Mouse (Mus musculus) thymus, postnatal 4 days (tissue): ENCODE data around the gene Sbf2.

Source experiments
- DNase-seq: peaks from one replicate; pipeline ENCODE4 v3.0.0; 2021

Gene Sbf2

GRCm38 (mm10) chr7:110302886-110303285 is 311.8 kb downstream of the Sbf2 start:
- DNase-seq: no peak

- no peak for DNase-seq
These were observed 315.8 kb downstream of the Sbf2 start for GRCm38 (mm10) chr7:110298739-110299410.

- no peak for DNase-seq
These were observed 316.6 kb downstream of the Sbf2 start for GRCm38 (mm10) chr7:110298090-110298489.

- DNase-seq: no peak
These were observed 317.1 kb downstream of the Sbf2 start for GRCm38 (mm10) chr7:110297611-110298010.

- no peak for DNase-seq
These were observed 317.7 kb downstream of the Sbf2 start for GRCm38 (mm10) chr7:110296889-110297603.

GRCm38 (mm10) chr7:110289647-110290046 is 325.1 kb downstream of the Sbf2 start:
- DNase-seq: no peak

DNA sequence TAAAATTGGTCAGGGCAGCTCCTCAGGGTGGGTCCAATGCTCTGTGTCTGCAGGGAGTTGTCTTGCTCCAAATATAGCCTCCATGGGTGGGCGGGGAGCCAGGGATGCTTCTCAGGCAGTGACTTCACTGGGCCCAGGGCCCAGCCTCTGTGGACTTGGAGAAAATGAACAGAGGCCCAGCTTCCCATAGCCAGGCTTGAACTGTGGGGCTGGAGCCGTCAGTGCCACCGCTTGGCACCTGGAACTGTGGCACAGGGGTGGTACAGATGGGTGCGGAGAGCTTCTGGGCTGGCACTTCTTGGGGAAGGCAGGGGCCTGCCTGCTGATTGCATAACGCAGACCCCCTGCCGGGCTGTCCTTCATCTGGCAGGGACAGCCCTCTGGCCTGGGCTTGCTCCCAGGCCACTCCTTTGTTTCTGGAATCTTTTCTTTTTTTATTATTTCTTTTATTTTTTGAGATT is 326.0 kb downstream of the Sbf2 start:
- DNase-seq: no peak

GRCm38 (mm10) chr7:110288191-110288604 is 326.5 kb downstream of the Sbf2 start:
- DNase-seq: no peak

DNA sequence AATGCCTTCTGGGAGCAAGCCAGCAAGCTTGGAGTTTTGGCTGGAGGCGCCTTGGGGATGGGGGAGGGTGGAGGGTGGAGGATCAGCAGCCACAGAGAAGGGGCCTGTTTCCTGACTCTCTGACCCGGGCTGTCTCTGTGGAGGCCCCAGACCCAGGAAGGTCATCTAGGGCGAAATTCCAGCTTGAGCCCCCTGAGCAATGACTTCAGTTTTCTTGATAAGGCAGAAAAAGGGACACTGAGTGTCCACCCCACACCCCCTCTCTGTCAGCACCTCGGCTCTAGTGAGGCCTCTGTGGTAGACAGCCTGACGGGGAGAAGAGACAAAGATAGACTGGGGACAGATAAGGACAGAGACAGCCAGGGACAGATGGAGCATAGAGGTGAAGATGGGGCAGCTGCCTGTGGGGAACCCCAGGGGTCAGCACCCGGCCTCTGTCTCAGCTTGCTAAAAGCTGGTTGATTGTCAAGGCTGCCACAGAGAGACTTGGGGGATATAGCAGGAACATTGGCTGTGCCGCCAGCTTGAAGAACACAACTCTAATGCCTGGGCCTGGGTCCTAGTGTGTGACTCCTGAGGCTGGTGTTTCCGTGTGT is 327.1 kb downstream of the Sbf2 start:
- DNase-seq: no peak

DNA sequence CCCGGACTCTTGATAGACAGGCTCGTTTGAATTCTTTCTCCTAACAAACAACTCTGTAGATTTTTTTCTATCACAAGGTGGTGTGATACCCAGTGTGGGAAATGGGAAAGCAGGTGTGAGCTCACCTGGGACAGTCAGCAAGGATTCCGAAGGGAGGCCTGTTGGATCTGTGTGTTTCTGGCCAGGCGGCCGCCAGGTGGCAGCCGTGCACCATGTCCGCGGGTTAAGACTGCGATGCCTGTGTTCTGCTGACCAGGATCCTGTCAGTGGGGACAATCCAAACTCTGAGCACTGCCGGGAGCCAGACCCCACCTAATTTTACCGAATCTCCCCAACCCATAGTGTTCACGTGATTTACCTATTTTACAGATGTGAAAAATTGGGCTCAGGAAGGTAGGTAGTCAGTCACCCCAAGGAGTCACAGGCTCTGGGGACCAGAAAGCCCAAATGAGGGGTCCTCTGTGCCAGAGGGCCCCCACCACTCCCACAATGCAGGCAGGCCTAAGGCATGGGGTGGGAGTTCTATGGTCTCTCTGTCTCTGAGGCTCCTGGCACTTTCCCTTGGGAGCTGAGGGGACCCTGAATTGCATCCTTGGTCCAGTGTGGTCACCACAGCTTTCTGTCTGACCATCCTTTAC is 327.8 kb downstream of the Sbf2 start:
- DNase-seq: peak; percentile 88

- DNase-seq: no peak
These were observed 328.5 kb downstream of the Sbf2 start for GRCm38 (mm10) chr7:110286198-110286732.

DNA sequence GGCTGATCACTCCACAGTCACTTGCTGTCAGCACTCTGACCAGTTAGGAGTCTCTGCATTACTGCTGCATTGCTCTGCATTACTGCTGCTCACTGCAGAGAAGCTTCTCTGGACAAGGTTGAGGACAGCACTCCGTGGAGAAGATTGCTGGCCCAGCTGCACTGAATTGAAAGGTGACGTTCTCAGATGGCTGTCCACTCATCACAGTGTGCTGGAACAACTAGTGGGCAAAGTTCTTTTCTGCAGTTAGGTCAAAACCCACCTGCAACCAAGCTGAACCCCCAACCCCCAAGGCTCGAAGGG is 328.9 kb downstream of the Sbf2 start:
- DNase-seq: no peak

GRCm38 (mm10) chr7:110285076-110285848 is 329.5 kb downstream of the Sbf2 start:
- no peak for DNase-seq

GRCm38 (mm10) chr7:110283484-110284275 is 331.0 kb downstream of the Sbf2 start:
- no peak for DNase-seq

GRCm38 (mm10) chr7:110282797-110283196 is 331.9 kb downstream of the Sbf2 start:
- DNase-seq: no peak

DNA sequence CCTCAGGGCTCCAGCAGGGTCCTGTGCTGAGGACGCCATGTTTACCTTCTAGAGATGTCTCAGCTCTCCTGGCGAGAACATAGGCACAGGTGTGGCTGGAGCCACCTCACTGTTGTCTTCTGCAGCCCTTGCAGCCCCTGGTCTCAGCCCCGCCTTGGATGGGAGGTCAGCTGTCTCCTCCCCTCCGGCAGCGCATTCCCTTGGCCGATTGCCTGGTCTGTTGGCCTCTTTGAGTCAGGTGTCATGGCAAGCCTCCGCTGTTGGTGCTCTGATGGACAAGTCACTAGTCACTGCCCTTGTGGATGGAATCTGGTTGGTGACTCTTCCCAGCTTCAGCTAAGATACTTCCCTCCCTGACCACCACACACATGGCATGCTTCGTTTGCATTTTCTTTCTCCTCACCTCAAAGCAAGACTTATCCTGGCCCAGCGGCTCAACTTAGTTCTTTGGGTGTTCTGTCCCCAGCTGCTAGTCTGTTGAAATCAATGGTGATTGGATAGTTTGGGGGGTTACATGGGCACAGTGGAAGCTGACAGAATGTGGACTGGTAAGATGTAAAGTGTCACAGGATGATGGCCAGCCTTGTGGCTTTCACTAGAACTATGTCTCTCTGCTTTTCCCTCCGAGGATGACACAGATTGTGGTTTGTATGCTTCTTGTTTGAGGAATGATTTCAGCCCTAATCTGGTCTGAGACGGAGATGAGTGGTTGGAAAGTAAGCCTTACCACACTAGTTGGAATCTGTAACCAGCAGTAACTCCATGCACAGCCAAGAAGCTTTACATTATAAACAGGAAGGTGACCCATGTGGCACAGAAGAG is 333.1 kb downstream of the Sbf2 start:
- no peak for DNase-seq

DNA sequence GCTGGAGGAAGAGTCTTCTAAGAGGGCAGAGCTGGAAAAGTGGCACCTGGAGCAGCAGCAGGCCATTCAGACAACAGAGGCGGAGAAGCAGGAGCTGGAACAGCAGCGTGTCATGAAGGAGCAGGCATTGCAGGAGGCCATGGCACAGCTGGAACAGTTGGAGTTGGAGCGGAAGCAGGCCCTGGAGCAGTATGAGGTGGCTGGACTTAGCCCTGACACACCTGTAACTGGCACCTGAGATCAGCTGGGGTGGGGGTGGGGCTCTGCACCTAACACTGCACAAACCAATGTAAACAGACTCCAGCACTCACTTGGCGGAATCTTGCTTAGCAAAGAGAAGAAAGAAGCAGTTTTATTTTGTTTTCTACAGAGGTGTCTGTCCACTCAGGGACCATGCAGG is 335.5 kb downstream of the Sbf2 start:
- DNase-seq: no peak

- DNase-seq: no peak
These were observed 336.9 kb downstream of the Sbf2 start for GRCm38 (mm10) chr7:110277734-110278245.

GRCm38 (mm10) chr7:110272434-110272833 is 342.3 kb downstream of the Sbf2 start:
- DNase-seq: peak; percentile 70

- no peak for DNase-seq
These were observed 342.9 kb downstream of the Sbf2 start for GRCm38 (mm10) chr7:110271814-110272213.

GRCm38 (mm10) chr7:110270455-110270854 is 344.3 kb downstream of the Sbf2 start:
- no peak for DNase-seq
